Mouse (Mus musculus) retina, postnatal 1 day (tissue): Measurements from ENCODE around the gene Wnt10b.
A peak's percentile ranks its signal among the peaks of the same experiment; 100 is the strongest.

Experiments
- DNase-seq: peaks from one replicate; pipeline ENCODE4 v3.0.0-alpha.2; 2012

The Wnt10b gene

DNA sequence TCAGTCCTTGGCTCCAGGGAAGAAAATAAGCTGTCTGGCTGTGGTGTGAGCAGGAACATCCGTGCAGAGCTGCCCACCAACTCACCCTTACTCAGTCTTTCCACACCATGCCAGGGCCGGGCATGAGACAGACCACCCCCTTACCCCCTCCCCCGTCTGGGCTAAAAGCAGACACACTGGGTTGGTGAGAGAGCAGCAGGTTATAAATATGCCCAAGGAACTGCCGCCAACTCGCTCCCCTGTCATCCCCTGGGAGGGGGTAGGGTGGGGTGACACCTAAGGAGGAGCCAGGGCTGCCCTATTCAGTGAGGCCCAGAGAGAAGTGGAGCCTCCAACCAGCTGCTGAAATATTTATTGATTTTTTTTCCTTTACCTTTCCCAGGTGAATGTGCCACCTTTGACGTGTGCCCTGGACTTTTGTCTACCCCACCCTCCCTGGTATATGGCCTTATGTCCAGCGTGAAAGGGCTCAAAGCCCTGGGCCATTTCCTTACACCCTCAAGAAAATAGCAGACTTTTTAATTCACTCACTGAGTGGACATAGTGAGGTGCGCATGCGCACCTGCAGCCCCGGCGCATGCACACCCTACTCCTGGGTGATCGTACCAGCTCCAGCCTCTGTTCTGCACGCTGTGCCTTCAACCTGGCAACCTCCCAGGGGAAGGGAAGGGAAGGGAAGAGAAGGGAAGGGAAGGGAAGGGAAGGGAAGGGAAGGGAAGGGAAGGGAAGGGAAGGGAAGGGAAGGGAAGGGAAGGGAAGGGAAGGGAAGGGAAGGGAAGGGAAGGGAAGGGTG is 19.0 kb upstream of the Wnt10b start:
- peak; percentile 64 for DNase-seq

GRCm38 (mm10) chr15:98793141-98793698 is 15.3 kb upstream of the Wnt10b start:
- no peak for DNase-seq

DNA sequence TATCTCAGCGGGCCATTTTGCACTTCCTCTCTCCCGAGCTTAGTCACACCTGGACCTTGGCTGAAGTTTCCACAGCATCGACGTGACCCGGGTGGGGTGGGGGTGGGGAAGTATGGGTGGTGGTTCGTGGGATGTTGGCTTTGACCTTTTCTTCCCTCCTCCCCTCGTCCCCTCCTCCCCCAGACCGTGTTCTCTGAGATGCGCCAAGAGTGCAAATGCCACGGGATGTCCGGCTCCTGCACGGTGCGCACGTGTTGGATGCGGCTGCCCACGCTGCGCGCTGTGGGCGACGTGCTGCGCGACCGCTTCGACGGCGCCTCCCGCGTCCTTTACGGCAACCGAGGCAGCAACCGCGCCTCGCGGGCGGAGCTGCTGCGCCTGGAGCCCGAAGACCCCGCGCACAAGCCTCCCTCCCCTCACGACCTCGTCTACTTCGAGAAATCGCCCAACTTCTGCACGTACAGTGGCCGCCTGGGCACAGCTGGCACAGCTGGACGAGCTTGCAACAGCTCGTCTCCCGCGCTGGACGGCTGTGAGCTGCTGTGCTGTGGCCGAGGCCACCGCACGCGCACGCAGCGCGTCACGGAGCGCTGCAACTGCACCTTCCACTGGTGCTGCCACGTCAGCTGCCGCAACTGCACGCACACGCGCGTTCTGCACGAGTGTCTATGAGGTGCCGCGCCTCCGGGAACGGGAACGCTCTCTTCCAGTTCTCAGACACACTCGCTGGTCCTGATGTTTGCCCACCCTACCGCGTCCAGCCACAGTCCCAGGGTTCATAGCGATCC is 14.5 kb upstream of the Wnt10b start:
- no peak for DNase-seq

DNA sequence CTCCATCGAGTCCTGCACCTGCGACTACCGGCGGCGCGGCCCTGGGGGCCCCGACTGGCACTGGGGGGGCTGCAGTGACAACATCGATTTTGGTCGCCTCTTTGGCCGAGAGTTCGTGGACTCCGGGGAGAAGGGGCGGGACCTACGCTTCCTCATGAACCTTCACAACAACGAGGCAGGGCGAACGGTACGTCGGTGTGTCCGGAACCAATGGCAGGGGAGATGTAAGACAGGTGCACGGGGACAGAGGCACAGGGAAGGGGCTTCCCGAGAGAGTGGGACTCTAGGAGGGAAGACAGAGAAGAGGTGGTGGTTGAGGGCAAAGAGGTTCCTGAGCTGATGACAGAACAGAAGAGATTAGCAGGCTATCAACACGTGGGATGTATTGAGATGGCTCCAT is 13.8 kb upstream of the Wnt10b start:
- DNase-seq: no peak

DNA sequence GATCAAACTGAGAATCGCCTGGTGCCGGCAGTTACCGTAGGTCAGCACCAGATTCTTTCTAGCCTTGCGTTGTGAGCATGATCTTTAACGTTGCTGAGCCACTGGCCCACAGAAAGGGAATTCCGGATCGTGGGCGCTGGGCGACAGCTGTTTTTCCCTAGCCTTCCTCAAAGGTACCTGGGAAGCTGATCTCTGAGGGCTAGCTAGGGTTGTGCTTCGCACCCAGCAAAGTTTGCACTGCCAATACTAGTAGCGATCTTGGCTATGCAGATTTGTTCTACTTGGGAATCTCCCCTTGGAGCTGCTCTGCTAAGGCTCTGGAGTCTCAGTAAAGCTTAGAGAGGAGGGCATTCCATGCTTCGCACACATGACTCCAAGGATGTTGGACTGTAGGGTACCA is 13.3 kb upstream of the Wnt10b start:
- no peak for DNase-seq

DNA sequence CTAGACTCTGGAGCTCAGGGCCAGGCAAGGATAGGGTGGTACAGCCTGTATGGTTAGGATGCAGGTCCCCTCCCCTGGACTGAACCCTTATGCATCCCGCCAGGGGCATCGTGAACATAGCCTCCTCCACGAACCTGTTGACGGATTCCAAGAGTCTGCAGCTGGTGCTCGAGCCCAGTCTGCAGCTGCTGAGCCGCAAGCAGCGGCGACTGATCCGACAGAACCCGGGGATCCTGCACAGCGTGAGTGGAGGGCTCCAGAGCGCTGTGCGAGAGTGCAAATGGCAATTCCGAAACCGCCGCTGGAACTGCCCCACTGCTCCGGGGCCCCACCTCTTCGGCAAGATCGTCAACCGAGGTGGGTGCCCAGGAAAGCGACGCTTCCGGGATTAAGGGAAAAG is 12.8 kb upstream of the Wnt10b start:
- DNase-seq: no peak

- DNase-seq: peak; percentile 80
Measured at GRCm38 (mm10) chr15:98789661-98790535, 11.9 kb upstream of the Wnt10b start, which contains the start of gene Wnt1. TSS of gene Wnt1 (plus strand) at chr15:98789857.

- no peak for DNase-seq
Measured at GRCm38 (mm10) chr15:98788972-98789660, 11.2 kb upstream of the Wnt10b start.

DNA sequence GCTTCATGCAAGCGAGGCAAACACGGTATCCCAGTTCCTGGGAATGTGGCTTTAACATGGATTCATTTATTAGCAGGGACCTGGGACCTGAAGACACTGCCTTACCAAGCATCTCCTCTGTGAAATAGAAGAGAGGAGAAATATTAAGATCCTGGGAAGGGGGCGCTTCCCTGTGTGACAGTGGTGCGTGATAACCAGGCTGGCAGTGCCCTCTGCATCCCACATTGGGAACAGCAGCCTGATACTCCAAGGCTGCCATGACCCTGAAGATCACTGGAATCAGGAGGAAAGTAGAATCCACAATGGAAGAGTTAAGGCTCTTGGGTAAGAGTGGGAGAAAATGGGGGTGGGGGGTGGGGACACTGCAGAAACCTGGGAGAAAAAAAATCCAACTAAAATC is 10.0 kb upstream of the Wnt10b start:
- DNase-seq: peak; percentile 64

DNA sequence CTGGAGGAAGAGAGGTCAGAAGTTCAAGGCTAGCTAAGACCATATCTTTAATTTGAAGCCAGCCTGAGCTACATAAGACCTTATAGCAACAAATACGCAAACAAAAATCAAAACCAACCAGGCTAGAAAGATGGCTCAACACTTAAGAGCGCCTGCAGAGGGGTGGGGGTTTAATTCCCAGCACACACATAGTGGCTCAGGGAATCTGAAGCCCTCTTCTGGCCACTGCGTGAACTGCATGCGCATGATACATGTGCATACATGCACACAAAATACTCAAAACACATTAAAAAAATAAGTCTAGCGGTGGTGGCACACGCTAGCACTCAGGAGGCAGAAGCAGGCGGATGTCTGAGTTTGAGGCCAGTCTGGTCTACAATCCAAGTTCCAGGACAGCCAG is 7.8 kb upstream of the Wnt10b start:
- DNase-seq: peak; percentile 68

- DNase-seq: no peak
Measured at GRCm38 (mm10) chr15:98781166-98781565, 3.2 kb upstream of the Wnt10b start.

GRCm38 (mm10) chr15:98780573-98780972 is 2.6 kb upstream of the Wnt10b start:
- DNase-seq: no peak

- no peak for DNase-seq
Measured at GRCm38 (mm10) chr15:98780075-98780474, 2.1 kb upstream of the Wnt10b start.

DNA sequence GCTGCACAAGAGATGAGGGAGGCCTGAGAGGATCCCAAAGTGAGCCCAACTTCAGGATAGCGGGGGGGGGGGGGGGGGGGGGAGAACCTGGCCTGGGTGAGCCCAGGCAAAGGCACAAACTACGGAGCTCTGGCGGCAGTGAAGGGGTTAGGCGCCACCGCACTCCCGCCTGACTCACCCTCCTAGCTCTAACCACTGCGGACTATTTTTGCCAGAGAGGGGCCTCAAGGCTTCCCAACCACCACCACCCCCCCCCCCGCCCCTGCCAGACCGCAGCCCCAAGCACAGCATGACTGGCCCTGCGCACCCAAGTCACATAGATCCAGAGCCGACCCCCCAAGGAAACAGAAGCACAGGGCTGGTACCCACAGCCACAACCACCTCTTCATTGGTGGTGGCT is 856 bp upstream of the Wnt10b start:
- DNase-seq: no peak

DNA sequence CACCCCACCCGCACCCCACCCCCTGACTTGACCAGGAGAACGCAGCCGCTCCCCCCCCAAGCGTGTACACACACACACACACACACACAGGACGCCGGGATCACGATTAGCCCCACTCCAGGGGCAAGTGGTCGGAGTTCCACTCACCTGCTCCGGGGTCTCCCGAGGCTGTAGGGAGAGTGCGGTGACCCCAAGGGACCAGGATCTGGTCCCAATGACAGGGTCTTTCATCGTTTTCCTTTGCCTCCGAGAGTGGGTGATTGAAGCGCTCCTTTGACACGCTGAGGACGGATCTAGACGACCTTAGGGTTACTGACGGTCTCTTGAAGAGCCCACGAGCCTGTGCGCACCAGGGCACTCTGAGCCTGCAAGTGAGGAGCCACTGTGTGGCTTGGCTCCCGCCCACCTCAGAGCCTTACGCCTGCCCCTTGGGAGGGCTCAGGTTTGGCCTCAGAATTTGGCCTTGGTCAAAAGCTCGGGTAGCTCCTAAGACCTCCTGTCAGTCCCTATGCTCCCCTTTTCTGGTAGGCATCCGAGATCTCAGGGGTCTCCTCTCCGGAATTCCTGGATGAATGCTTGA is 331 bp upstream of the Wnt10b start:
- DNase-seq: no peak

DNA sequence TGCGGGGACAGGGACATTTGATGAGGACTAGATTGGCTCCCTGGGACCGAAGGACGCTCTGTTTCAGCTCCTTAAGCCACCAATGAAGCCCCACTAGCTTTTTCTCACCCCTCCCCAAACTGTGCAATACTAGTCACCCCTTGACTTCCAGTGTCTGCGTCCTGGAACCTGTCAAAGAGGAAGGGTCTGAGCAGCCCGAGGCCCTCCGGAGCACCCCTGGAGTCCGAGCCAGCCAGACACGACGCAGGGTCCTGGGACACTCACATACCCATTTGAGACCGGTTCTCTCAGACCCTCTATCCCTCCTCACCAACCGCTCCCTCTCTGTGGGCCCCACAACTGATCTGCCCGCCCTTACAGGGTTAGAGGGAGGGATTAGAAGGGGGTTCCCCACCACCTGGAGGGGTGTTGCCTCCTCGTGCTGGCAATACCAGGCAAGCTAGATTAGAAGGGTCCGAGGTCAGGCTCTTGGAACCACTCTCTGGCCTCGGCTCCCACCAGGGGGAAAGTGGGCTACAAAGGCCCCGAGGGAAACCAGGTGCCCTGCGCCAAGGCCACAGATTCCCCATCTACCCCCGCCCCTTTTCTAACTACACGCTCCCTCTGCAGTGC is 839 bp downstream of the Wnt10b start:
- no peak for DNase-seq

- peak; percentile 75 for DNase-seq
Measured at GRCm38 (mm10) chr15:98776280-98777004, 1.5 kb downstream of the Wnt10b start.

GRCm38 (mm10) chr15:98775533-98775932 is 2.4 kb downstream of the Wnt10b start:
- peak; percentile 43 for DNase-seq

DNA sequence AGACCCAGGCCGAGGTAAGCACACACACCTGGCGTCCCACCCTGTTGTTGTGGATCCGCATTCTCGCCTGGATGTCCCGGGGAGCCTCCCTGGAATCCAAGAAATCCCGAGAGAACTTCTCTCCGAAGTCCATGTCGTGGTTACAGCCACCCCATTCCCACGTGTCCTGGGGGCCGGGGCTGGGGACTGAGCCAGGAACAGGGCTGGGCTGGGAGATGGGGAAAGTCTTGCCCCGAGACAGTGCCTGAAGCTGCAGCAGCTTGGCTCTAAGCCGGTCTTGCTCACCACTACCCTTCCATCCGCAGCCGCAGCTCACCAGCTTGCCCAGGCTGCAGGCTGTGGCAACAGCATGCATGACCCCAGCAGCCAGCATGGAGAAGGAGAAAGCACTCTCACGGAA is 3.9 kb downstream of the Wnt10b start:
- no peak for DNase-seq

DNA sequence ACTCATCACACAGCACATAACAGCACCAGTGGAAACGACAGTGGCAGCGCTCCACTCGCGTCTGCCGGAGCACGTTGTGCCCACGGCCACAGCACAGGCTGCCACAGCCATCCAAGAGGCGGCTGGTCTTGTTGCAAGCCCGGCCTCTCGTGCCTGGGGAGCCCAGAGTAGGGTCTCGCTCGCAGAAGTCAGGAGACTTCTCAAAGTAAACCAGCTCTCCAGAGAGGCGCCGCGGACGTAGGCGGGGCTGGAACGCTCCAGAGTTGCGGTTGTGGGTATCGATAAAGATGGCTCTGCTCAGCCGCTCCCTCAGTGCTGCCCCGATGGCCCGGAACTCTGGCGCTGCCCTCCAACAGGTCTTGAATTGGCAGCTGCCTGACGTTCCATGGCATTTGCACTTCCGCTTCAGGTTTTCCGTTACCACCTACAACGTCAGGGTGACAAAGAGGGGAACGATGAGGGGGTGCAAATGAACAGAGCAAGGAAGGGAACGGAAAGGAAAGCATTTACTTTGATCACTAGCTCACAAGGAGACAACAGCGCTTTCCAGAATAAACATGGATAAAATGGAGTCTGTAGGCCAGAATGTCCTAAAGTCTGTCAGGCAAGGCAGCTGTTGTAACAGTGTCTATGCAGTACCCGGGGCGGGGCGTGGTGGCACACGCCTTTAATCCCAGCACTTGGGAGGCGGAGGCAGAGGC is 5.3 kb downstream of the Wnt10b start:
- DNase-seq: no peak
